Mouse (Mus musculus): ENCODE results near the gene Ern2.

Ern2 gene

GRCm38 (mm10) chr7:122186043-122186442, at the start of gene Ern2:
TSS of gene Ern2 (minus strand) at chr7:122186207.
- no peak for DNase-seq (ENCODE audit: low spot score)

GRCm38 (mm10) chr7:122230866-122231265, 44.9 kb upstream of the Ern2 start:
- DNase-seq (ENCODE audit: low spot score) = no peak

DNA sequence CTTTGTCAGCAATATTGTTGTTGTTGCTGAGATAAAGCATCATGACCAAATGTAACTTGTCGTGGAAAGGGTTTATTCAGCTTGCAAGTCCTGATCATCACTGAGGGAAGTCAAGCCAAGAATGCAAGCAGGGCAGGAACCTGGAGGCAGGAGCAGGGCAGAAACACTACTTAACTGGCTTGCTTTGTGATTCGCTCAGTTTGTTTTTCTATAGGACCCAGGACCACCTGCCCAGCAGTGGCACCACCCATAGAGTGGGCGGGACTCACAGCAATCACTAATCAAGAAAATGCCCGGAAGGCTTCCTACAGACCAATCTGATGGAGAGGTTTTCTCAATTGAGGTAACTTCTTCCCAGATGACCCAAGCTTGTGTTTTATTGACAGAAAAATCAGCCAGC, 43.9 kb upstream of the Ern2 start:
- no peak for DNase-seq (ENCODE audit: low spot score)

GRCm38 (mm10) chr7:122229306-122229705, 43.3 kb upstream of the Ern2 start:
- DNase-seq (ENCODE audit: low spot score) = no peak

DNA sequence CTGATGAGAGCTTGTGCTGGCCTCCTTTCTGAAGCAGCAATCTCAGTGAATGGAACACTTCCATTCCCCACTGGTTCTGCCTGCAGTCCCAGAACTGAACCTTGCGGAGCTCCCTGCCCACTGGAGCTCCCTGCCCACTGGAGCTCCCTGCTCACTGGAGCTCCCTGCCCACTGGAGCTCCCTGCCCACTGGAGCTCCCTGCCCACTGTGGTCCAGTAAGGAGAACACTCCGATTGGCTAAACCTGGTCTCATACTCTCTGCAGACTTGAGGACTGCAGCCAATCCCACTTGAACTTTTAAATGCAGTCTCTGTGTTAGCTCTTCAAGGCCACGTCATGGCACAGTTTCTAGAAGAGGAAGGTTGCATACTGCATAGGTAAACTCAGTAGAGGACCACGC, 40.7 kb upstream of the Ern2 start:
- no peak for DNase-seq (ENCODE audit: low spot score)

DNA sequence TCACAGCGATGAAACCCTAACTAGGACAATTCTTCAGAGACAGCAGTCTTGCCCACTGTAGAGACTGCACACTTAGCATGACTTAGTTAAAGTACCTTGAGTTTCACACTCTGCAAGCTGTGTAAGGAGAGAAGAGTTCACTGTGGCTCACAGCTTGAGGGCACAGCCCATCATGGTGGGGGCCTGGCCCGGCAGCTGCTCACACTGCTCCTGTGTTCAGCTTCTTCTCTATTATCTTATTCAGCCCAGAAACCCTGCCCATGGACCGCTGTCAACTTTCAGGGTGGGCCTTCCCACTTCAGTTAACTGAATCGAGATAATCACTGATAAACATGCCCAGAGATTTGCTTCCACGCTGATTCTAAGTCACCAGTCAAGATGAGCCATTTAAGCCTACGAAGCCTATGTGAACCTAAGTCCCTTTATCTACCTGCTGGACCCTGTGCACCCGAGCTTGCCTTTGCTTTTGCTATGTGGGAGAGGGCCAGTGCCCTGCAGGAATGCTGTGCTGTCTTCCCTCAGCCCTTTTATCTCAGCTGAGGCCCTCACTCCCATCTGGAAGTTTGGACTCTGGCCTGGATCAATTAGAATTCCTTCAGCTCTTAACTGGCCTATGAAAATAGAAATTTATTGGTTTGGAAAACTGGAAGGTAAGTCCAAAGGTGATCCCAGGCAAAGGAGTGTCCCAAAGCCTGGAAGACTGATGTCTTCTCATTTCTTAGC, 40.2 kb upstream of the Ern2 start:
- no peak for DNase-seq (ENCODE audit: low spot score)

- DNase-seq (ENCODE audit: low spot score) = no peak
These were observed 33.4 kb upstream of the Ern2 start, which contains the start of gene Chp2 for GRCm38 (mm10) chr7:122219315-122219801. TSS of gene Chp2 (plus strand) at chr7:122219496.

GRCm38 (mm10) chr7:122208276-122209021, 22.4 kb upstream of the Ern2 start:
- DNase-seq (ENCODE audit: low spot score) = no peak

DNA sequence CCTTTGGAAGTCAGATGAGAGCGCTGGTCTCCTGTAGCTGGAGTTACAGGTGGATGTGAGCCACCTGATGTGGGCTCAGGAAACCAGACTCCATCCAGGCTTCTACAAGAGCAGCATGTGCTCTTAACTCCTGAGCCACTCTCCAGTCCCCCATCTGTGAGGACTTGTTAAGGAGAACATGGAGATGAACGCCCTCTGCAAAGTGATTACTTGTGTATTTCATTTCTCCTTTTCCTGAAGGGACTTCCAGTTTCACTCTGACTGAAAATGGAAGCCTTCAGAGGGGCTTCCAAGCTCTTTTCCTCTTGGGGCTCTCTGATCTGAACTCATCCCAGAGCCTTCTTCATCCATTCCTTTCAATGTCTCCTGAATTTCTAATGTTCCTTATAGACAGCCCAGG, 20.1 kb upstream of the Ern2 start:
- no peak for DNase-seq (ENCODE audit: low spot score)

DNA sequence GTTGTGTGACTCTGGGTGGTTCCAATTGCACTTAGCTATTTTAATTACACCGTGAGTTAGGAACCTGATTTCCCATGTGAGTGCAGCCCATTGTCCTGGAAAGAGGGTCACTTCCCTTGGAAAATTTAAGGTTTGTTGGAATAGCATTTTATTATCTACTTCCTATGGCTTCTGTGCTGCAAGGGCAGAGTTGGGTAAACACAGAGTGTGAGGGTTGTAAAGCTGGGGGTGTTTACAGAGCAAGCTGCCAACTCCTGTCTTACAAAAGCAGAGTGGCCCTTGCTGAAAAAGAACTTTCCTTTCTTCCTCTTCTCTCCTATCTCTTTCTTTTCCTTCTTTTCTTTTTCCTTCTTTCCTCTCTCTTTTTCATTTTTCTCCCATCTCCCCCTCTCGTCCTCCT, 17.9 kb upstream of the Ern2 start:
- no peak for DNase-seq (ENCODE audit: low spot score)

DNA sequence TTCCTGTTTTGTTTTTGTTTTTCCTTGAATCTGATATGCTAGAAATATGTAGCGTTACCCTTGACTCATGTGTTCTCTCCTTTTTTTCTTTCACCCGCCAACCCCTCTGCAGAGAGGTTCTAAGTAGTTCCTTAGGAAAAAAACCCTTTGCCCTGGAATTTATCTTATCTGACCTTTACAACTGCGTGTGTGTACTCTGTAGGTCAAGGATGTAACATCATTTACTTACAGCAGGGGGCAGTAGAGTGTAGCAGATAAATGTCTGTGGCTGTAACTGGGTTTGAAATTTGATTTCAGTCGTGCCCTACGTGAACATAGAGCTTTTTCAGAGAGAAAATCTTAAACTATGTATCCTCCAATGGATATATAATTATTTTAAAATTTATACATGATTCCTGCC, 13.3 kb upstream of the Ern2 start:
- DNase-seq (ENCODE audit: low spot score) = no peak

DNA sequence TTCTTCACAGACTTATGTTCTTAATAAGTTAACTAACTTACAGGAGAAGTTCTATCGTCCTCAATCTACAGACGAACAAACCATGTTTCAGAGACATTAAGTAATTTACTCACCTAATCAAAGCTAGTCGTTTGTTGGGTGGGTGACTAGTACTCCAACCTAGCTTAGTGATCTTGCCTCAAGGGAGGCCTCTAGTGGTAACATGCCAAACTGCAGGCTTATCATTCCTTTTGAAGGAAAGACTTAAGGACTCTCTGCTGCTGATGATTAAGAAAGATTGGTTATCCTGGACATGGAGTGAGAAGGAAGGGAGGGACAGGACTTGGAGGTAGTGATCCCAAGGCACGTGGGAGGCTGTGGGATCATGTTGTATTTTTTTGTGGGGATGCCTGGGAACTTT, 11.3 kb upstream of the Ern2 start:
- no peak for DNase-seq (ENCODE audit: low spot score)

DNA sequence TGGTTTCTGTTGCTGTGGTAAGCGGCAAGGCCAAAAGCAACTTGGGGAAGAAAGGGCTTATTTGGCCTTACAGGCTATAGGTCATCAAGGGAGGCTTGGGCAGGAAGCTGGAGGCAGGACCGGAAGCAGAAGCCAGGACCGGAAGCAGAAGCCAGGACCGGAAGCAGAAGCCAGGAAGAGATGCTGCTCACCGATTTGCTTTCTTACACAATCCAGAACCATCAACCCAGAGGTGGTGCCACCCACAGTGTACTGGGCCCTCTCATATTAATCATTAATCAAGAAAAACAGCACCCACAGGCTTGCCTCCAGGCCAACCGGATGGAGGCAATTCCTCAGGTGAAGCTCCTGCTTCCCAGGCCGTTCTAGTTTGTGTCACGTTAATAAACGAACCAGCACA, 10.8 kb upstream of the Ern2 start:
- no peak for DNase-seq (ENCODE audit: low spot score)

DNA sequence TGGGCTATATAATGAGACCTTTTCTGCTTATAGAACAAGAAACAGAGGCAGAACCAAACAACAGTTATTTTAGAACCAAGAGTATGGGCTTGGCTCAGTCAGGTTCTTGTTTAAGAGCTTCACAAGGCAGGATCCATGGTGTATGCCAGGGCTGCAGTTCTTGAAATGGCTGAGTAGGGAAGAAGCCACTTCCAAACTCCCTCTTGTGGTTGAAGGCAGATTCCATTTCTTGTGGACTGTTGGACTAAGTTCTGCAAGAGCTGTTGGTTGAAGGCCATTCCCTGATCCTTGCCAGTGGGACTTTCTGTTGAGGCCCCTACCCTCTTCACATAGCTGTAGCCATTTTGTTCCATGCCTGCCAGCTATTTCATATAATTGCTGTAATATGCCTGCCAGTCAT, 7.9 kb upstream of the Ern2 start:
- DNase-seq (ENCODE audit: low spot score) = no peak

DNA sequence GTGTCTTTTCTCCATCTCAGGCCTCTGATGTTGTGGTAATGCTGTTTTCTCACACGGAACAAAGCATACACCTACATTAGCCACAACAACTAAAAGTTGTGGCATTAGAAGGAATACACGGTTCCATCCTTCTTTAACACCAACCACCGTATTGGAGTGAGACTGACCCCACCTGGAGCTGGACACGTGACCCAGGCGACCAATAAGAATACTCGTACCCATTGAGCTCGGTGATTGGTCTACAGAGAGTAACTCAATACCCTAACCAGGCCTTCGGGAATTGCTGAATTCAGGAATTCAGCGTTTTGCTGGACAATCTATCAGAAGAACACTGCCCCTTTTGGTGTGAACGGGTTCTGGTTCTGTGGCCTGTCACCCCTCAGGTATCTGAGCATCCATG, 5.1 kb upstream of the Ern2 start:
- no peak for DNase-seq (ENCODE audit: low spot score)

GRCm38 (mm10) chr7:122189484-122189883, 3.5 kb upstream of the Ern2 start:
- DNase-seq (ENCODE audit: low spot score) = no peak

DNA sequence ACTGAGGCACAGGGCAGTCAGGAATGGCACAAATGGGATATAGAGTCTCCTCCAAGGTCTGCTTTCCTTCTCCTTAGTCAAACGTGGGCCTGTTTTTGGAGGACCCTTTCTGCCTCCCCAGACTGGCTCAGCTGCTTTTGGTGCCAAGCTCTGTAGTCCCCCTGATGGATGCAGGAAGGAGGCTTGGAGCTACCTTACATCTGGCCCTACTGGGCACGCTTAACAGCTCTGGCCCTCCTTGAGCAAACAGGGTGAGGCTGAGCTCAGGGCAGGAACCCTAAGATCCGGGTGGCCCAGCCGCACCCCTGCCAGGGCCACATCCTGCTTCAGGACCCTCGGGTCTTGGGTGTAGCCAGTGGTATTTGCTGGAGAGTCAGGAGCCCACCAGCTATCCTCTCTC, 1.4 kb downstream of the Ern2 start:
- DNase-seq (ENCODE audit: low spot score) = no peak

GRCm38 (mm10) chr7:122180720-122181119, 5.3 kb downstream of the Ern2 start:
- no peak for DNase-seq (ENCODE audit: low spot score)

DNA sequence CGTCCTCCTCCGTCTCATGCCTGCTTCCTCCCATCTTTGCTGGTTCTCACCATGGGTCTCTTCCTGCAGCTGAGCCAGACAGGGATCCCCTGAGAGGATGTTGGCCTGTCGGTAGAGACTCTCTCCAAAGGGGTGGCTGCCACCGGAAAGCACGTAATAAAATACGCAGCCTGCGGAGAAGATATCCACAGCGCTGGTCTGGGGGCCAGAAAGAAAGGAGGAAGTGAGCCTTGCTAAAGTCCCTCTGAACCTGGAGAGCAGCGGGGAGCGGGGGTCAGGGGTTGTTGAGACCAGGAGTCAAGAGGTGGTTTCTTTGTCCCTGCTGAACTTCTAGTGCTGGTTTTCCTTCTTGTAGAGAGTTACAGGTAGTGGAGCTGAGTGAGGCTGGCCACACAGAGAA, 14.4 kb downstream of the Ern2 start:
- no peak for DNase-seq (ENCODE audit: low spot score)

GRCm38 (mm10) chr7:122170705-122171104, 15.3 kb downstream of the Ern2 start:
- no peak for DNase-seq (ENCODE audit: low spot score)

- no peak for DNase-seq (ENCODE audit: low spot score)
These were observed 18.8 kb downstream of the Ern2 start for GRCm38 (mm10) chr7:122167203-122167602.

GRCm38 (mm10) chr7:122163766-122164165, 22.2 kb downstream of the Ern2 start:
- DNase-seq (ENCODE audit: low spot score) = no peak

DNA sequence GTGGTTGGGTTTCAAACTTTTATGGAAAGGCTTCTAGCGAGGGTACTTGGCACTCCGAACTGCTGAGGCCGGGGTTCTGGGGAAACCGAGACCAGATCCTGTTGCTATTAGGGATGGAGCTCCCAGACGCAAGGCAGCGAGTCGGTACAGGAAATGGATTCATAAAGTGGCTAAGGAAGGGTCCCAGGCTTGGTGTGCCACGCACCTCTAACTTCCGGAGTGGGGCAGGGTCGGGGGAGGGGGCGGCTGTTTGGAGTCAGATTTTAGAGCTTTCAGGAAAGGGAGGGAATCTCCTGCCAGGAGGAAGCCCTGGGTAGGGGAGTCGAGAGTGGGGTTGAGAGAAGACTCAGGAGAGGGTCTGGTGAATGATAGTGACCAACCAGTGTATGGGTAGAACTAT, 26.0 kb downstream of the Ern2 start:
- DNase-seq (ENCODE audit: low spot score) = no peak

All from urinary bladder, postnatal 10 days (tissue).